Mouse (Mus musculus) C2C12 (cell line): ENCODE data around the gene Ebi3. TPM values are rescaled to one million over a fixed set of nuclear protein-coding genes. Genes with fewer than 3 reads are reported as not detected.

Experiments
- H3K27me3 ChIP-seq: one replicate; pipeline ENCODE4 v1.6.1; 2011; ENCODE audit not compliant: control insufficient read depth, insufficient read depth, insufficient read length
- H3K36me3 ChIP-seq: one replicate; pipeline ENCODE4 v1.6.1; 2011; ENCODE audit not compliant: control insufficient read depth, insufficient read depth
- H3K4me3 ChIP-seq: one replicate; pipeline ENCODE4 v1.5.1; 2011; ENCODE audit warnings: mild to moderate bottlenecking, control low read depth; ENCODE audit not compliant: poor library complexity, insufficient read depth, severe bottlenecking
- H3K79me2 ChIP-seq: one replicate; pipeline ENCODE4 v1.6.1; 2011; ENCODE audit not compliant: control insufficient read depth, insufficient read depth
- H3K79me3 ChIP-seq: one replicate; pipeline ENCODE4 v1.6.1; 2011; ENCODE audit warnings: low read depth, control low read depth
- H3ac ChIP-seq: one replicate; pipeline ENCODE3; 2011; ENCODE audit warnings: low read depth; ENCODE audit not compliant: control insufficient read depth, insufficient read length
- CEBPB ChIP-seq: IDR thresholded peaks from one replicate; pipeline ENCODE4 v1.6.1; 2011; ENCODE audit warnings: low read depth, mild to moderate bottlenecking, control low read depth, moderate library complexity
- CTCF ChIP-seq: IDR thresholded peaks from one replicate; pipeline ENCODE4 v1.5.1; 2011; ENCODE audit not compliant: control insufficient read depth, insufficient read depth, insufficient read length
- FOSL1 ChIP-seq: IDR thresholded peaks from one replicate; pipeline ENCODE4 v1.8.0; 2011; ENCODE audit warnings: mild to moderate bottlenecking, low read length; ENCODE audit not compliant: poor library complexity, insufficient read depth, severe bottlenecking
- MAX ChIP-seq: IDR thresholded peaks from one replicate; pipeline ENCODE4 v1.6.1; 2011; ENCODE audit warnings: mild to moderate bottlenecking, control low read depth
- MYOD1 ChIP-seq: IDR thresholded peaks from one replicate; pipeline ENCODE4 v1.6.1; 2011; ENCODE audit warnings: low read depth; ENCODE audit not compliant: control insufficient read depth, insufficient read length
- MYOG ChIP-seq: IDR thresholded peaks from one replicate; pipeline ENCODE4 v1.6.1; 2011; ENCODE audit not compliant: control insufficient read depth, insufficient read length; ENCODE audit errors: extremely low read depth
- USF1 ChIP-seq: IDR thresholded peaks from one replicate; pipeline ENCODE4 v1.6.1; 2011; ENCODE audit warnings: low read depth, mild to moderate bottlenecking, control low read depth, moderate library complexity
- polyA plus RNA-seq: library from polyadenylated mRNA; unstranded; fragments of >200 nt; fragmentation: generic; extraction: Trizol; gene quantifications from one replicate; pipeline ENCODE4 v1.2.1, GENCODE M21; 2012; ENCODE audit warnings: missing spikeins

Gene Ebi3
- polyA plus RNA-seq, 1 experiment = not detected

- H3K79me2 ChIP-seq = no peaks in the 10 kb centered on the region
- H3K79me3 ChIP-seq = no peaks in the 10 kb centered on the region
- H3ac ChIP-seq = no peak overlapping the region
- no peak for TF ChIP-seq MYOG
- TF ChIP-seq FOSL1 = no peak
- TF ChIP-seq MAX = no peak
- TF ChIP-seq MYOD1 = no peak
- TF ChIP-seq CTCF = no peak
- no peak for TF ChIP-seq USF1
- no peak for TF ChIP-seq CEBPB
- H3K4me3 ChIP-seq = no peak overlapping the region
- H3K27me3 ChIP-seq = peaks cover 30% of the 10 kb centered on the region
- H3K36me3 ChIP-seq = no peaks in the 10 kb centered on the region
These were observed 47.5 kb downstream of the Ebi3 start for GRCm38 (mm10) chr17:55999794-56000499.

- H3K36me3 ChIP-seq = no peaks in the 10 kb centered on the region
- no peak overlapping the region for H3K4me3 ChIP-seq
- no peak overlapping the region for H3ac ChIP-seq
- peaks cover 19% of the 10 kb centered on the region for H3K27me3 ChIP-seq
- no peak for TF ChIP-seq MYOD1
- no peak for TF ChIP-seq CEBPB
- TF ChIP-seq CTCF = no peak
- H3K79me3 ChIP-seq = no peaks in the 10 kb centered on the region
- no peaks in the 10 kb centered on the region for H3K79me2 ChIP-seq
These were observed 50.6 kb downstream of the Ebi3 start for GRCm38 (mm10) chr17:56003000-56003399.

DNA sequence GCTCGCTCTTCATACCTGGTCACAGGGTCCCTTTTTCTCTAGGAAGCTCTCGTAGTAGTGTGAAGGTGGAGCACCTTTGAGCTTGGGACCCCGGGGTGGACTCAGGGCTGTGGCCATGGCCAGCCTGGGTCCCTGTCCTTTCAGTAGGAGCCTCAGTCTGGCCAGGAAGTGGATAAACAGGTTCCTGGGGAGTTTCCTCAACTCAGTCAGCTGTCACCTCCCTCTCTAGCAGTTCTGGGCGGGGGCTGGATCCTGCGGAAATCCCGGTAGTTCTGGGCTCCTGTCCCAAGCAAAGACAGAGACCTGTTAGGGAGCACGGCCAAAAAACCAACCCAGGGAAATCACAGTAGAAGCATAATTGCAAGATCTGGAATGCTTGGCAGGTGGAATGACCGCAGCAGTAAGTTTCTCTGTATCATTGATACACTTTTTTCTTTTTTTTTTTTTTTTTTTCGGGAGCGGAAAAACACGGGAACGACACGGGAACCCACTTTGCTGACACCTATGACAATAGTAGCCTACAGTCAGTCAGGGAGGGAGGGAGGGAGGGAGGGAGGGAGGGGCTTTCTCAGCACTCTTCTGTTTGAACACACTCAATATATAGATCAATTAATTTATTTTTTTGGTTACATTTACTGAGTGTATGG is 53.1 kb downstream of the Ebi3 start, which contains the start of the genes Stap2 and Mpnd:
Gene Stap2, minus strand, starts transcription at position 170 of the 647 bp plus-strand sequence.
Gene Mpnd, plus strand, starts transcription at position 297 of the 647 bp plus-strand sequence.
- H3K4me3 ChIP-seq = no peak within 1 kb of the TSS
- no peaks in the 10 kb centered on the region for H3K36me3 ChIP-seq
- TF ChIP-seq CEBPB (no peak), CTCF (no peak)
- no peaks in the 10 kb centered on the region for H3K79me3 ChIP-seq
- H3ac ChIP-seq = no peak within 1 kb of the TSS
- H3K79me2 ChIP-seq = peaks cover 14% of the 10 kb centered on the region
- peaks cover 10% of the 10 kb centered on the region for H3K27me3 ChIP-seq

Other genes with a start within 250 kb of the Ebi3 start
- 1.8 TPM for gene Pot1b, start 240.0 kb upstream of the Ebi3 start, polyA plus RNA-seq
- gene Adgre4, start 202.7 kb upstream of the Ebi3 start, polyA plus RNA-seq = not detected
- 0.92 TPM for gene Zfp119a, start 73.7 kb upstream of the Ebi3 start, polyA plus RNA-seq
- gene Zfp959, start 60.5 kb upstream of the Ebi3 start, polyA plus RNA-seq = 1.5 TPM
- 0.68 TPM for gene Zfp119b, start 3.1 kb upstream of the Ebi3 start, polyA plus RNA-seq
- gene Yju2, start 6.5 kb downstream of the Ebi3 start, polyA plus RNA-seq = 15.1 TPM
- gene Shd, start 17.8 kb downstream of the Ebi3 start, polyA plus RNA-seq = not detected
- 1.2 TPM for gene Fsd1, start 33.9 kb downstream of the Ebi3 start, polyA plus RNA-seq
- gene Stap2, start 52.9 kb downstream of the Ebi3 start, polyA plus RNA-seq = 0.48 TPM
- gene Mpnd, start 53.1 kb downstream of the Ebi3 start, polyA plus RNA-seq = 55.4 TPM
- gene Sh3gl1, start 84.0 kb downstream of the Ebi3 start, polyA plus RNA-seq = 83.9 TPM
- 39.9 TPM for gene Chaf1a, start 87.8 kb downstream of the Ebi3 start, polyA plus RNA-seq
- 40.4 TPM for gene Ubxn6, start 122.4 kb downstream of the Ebi3 start, polyA plus RNA-seq
- 64.5 TPM for gene Hdgfl2, start 127.0 kb downstream of the Ebi3 start, polyA plus RNA-seq
- 3.2 TPM for gene Plin4, start 157.2 kb downstream of the Ebi3 start, polyA plus RNA-seq
- gene Plin5, start 165.0 kb downstream of the Ebi3 start, polyA plus RNA-seq = 0.08 TPM
- gene Lrg1, start 169.4 kb downstream of the Ebi3 start, polyA plus RNA-seq = 0.02 TPM
- gene Sema6b, start 187.7 kb downstream of the Ebi3 start, polyA plus RNA-seq = 0.81 TPM
- gene Tnfaip8l1, start 209.8 kb downstream of the Ebi3 start, polyA plus RNA-seq = 2.3 TPM
- gene Mydgf, start 231.3 kb downstream of the Ebi3 start, polyA plus RNA-seq = 106 TPM